Mouse (Mus musculus) G1E (cell line): ENCODE data around the gene Hivep3.

Experiments used
- CTCF ChIP-seq: IDR thresholded peaks from 2 replicates; pipeline ENCODE4 v1.5.1; 2012; ENCODE audit warnings: low read depth, low read length, inconsistent platforms, mixed read lengths
- GATA1 ChIP-seq: IDR thresholded peaks from 2 replicates; pipeline ENCODE4 v1.6.1; 2012; ENCODE audit warnings: borderline replicate concordance, low read length, inconsistent platforms, mixed read lengths

GRCm38 (mm10) chr4:119897054-119897855 is 163.7 kb downstream of the Hivep3 start:
- TF ChIP-seq CTCF = no peak
- TF ChIP-seq GATA1 = no peak
